Mouse (Mus musculus) hindbrain, embryonic 16.5 days (tissue): ENCODE measurements around the gene Cdcp1. TPM values are rescaled to one million over a fixed set of nuclear protein-coding genes. Genes with fewer than 3 reads are reported as not detected.

Source experiments
- ATAC-seq: fragments of 200-750 bp; cut with Nextera tagmentation; 2 replicates; pipeline ENCODE4 v1.8.0; 2017; ENCODE audit warnings: moderate TSS enrichment, moderate library complexity
- H3K27ac ChIP-seq: fragments of 300-500 bp; sonication (generic); 2 replicates; pipeline ENCODE4 v1.5.1; 2014; ENCODE audit warnings: low read depth, mild to moderate bottlenecking, control low read depth, low read length, moderate library complexity
- H3K27me3 ChIP-seq: fragments of 300-500 bp; sonication (generic); replicated peaks from 2 replicates; pipeline ENCODE4 v1.6.1; 2014; ENCODE audit warnings: low read length; ENCODE audit not compliant: control insufficient read depth, insufficient read depth
- H3K36me3 ChIP-seq: fragments of 300-500 bp; sonication (generic); 2 replicates; pipeline ENCODE4 v1.6.1; 2014; ENCODE audit warnings: mild to moderate bottlenecking, low read length, moderate library complexity, mixed read lengths; ENCODE audit not compliant: control insufficient read depth, insufficient read depth
- H3K4me1 ChIP-seq: fragments of 300-500 bp; sonication (generic); 2 replicates; pipeline ENCODE4 v1.6.1; 2014; ENCODE audit warnings: low read depth, low read length; ENCODE audit not compliant: control insufficient read depth, insufficient read depth
- H3K4me2 ChIP-seq: fragments of 300-500 bp; sonication (generic); 2 replicates; pipeline ENCODE4 v1.6.1; 2014; ENCODE audit warnings: mild to moderate bottlenecking, low read length, control low read depth, moderate library complexity
- H3K4me3 ChIP-seq: fragments of 300-500 bp; sonication (generic); 2 replicates; pipeline ENCODE4 v1.5.1; 2014; ENCODE audit warnings: mild to moderate bottlenecking, low read length, control low read depth, moderate library complexity
- H3K9ac ChIP-seq: fragments of 300-500 bp; sonication (generic); 2 replicates; pipeline ENCODE4 v1.6.1; 2014; ENCODE audit warnings: low read depth, mild to moderate bottlenecking, control low read depth, low read length, moderate library complexity
- H3K9me3 ChIP-seq: fragments of 300-500 bp; sonication (generic); 2 replicates; pipeline ENCODE4 v1.6.1; 2014; ENCODE audit warnings: mild to moderate bottlenecking, low read length, moderate library complexity; ENCODE audit not compliant: control insufficient read depth
- WGBS: fragments of 180-500 bp; shearing (Covaris S2); extraction: QIAGEN DNeasy Blood & Tissue Kit; methylation state at CpG from one replicate; pipeline ENCODE4 v1.1.7; 2014; 5-methylcytosine and 5-hydroxymethylcytosine counted together
- polyA plus RNA-seq: library from polyadenylated mRNA; unstranded; fragments of >200 nt; fragmentation: Nextera tagmentation; extraction: Ambion mirVana; gene quantifications from 2 replicates; pipeline ENCODE4 v1.2.1, GENCODE M21; 2015

The Cdcp1 gene
- polyA plus RNA-seq, 1 experiment from 2014 or later: 0.24 TPM

GRCm38 (mm10) chr9:123241191-123241590 lies 25.4 kb upstream of the Cdcp1 start:
- no peak overlapping the region for H3K27ac ChIP-seq
- no peak overlapping the region for H3K9ac ChIP-seq
- H3K27me3 ChIP-seq: no peaks in the 10 kb centered on the region
- H3K36me3 ChIP-seq: no peaks in the 10 kb centered on the region
- no peaks in the 10 kb centered on the region for H3K9me3 ChIP-seq
- peaks cover 2% of the 10 kb centered on the region for H3K4me1 ChIP-seq
- no peak overlapping the region for H3K4me3 ChIP-seq
- no peak for ATAC-seq
- H3K4me2 ChIP-seq: no peak overlapping the region
- WGBS: 97% methylated on average over 5 of the region's 5 CpGs

GRCm38 (mm10) chr9:123240751-123241150 lies 24.9 kb upstream of the Cdcp1 start:
- peaks cover 2% of the 10 kb centered on the region for H3K4me1 ChIP-seq
- H3K27ac ChIP-seq: no peak overlapping the region
- no peak for ATAC-seq
- H3K4me3 ChIP-seq: no peak overlapping the region
- 93% methylated on average over 2 of the region's 2 CpGs for WGBS
- no peaks in the 10 kb centered on the region for H3K27me3 ChIP-seq
- H3K4me2 ChIP-seq: no peak overlapping the region
- no peaks in the 10 kb centered on the region for H3K9me3 ChIP-seq
- H3K9ac ChIP-seq: no peak overlapping the region
- H3K36me3 ChIP-seq: no peaks in the 10 kb centered on the region

GRCm38 (mm10) chr9:123240271-123240670 lies 24.4 kb upstream of the Cdcp1 start:
- no peaks in the 10 kb centered on the region for H3K27me3 ChIP-seq
- WGBS: 98% methylated on average over 5 of the region's 5 CpGs
- H3K4me2 ChIP-seq: no peak overlapping the region
- H3K27ac ChIP-seq: no peak overlapping the region
- ATAC-seq: no peak
- no peaks in the 10 kb centered on the region for H3K9me3 ChIP-seq
- no peaks in the 10 kb centered on the region for H3K36me3 ChIP-seq
- H3K4me3 ChIP-seq: no peak overlapping the region
- H3K4me1 ChIP-seq: peaks cover 2% of the 10 kb centered on the region
- H3K9ac ChIP-seq: no peak overlapping the region

DNA sequence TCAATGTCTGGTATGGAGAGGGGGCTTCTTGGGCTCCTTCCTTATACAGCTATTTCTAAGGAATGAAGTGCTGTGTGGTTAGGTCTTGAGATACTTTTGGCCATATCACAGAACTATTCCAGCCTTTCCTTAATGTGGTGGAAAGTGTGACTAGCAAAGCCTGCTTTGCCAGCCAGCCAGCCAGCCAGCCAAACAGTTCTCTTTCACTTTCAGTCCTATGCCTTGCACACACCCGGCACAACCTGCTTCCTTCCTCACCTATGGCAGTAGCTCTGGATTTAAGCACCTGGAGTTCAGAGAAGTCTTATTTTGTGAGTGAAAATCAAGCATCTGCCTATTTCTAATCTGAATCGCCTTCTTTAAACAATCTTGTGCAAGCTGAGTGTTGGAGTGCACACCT lies 23.8 kb upstream of the Cdcp1 start:
- Histone ChIP-seq H3K9ac (no peak overlapping the region), H3K36me3 (no peaks in the 10 kb centered on the region), H3K4me2 (no peak overlapping the region), H3K9me3 (no peaks in the 10 kb centered on the region), H3K4me3 (no peak overlapping the region), H3K27me3 (no peaks in the 10 kb centered on the region), H3K27ac (no peak overlapping the region), H3K4me1 (peaks cover 2% of the 10 kb centered on the region)
- 81% methylated on average over 2 of the region's 2 CpGs for WGBS
- no peak for ATAC-seq

GRCm38 (mm10) chr9:123238256-123239045 lies 22.6 kb upstream of the Cdcp1 start:
- no peak overlapping the region for H3K4me2 ChIP-seq
- no peaks in the 10 kb centered on the region for H3K27me3 ChIP-seq
- H3K4me3 ChIP-seq: no peak overlapping the region
- no peak for ATAC-seq
- H3K9me3 ChIP-seq: no peaks in the 10 kb centered on the region
- H3K36me3 ChIP-seq: no peaks in the 10 kb centered on the region
- H3K4me1 ChIP-seq: peaks cover 2% of the 10 kb centered on the region
- WGBS: 37% methylated on average over 4 of the region's 4 CpGs
- no peak overlapping the region for H3K9ac ChIP-seq
- no peak overlapping the region for H3K27ac ChIP-seq

DNA sequence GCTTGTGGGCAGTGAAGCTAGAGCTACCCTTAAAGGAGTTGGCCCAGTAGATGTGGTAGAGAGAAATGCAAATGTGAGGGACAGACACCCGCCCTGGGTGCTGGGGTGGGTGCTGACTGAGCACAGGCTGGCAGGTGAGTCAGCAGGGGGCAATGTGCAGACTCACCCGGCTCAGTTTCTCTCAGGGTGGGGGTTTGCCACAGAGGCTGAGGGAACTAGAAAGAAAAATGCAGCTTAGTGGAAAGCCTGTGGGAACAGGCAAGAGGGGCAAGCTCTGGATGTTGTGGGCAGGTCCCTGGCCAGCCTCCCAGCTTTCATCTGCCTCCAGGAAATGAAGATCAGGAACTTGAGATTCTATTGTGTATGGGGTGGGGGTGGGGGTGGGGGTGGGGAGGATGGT lies 21.9 kb upstream of the Cdcp1 start:
- no peaks in the 10 kb centered on the region for H3K36me3 ChIP-seq
- H3K27me3 ChIP-seq: no peaks in the 10 kb centered on the region
- H3K4me1 ChIP-seq: peaks cover 2% of the 10 kb centered on the region
- no peak overlapping the region for H3K4me3 ChIP-seq
- H3K9me3 ChIP-seq: no peaks in the 10 kb centered on the region
- H3K27ac ChIP-seq: no peak overlapping the region
- no peak overlapping the region for H3K9ac ChIP-seq
- no peak; the same call in 1 of the 2 replicates for ATAC-seq
- 37% methylated on average over 2 of the region's 2 CpGs for WGBS
- no peak overlapping the region for H3K4me2 ChIP-seq

GRCm38 (mm10) chr9:123235621-123236020 lies 19.8 kb upstream of the Cdcp1 start:
- H3K27me3 ChIP-seq: no peaks in the 10 kb centered on the region
- no peak overlapping the region for H3K4me3 ChIP-seq
- H3K36me3 ChIP-seq: no peaks in the 10 kb centered on the region
- no peak overlapping the region for H3K27ac ChIP-seq
- peaks cover 2% of the 10 kb centered on the region for H3K4me1 ChIP-seq
- ATAC-seq: no peak
- 57% methylated on average over 3 of the region's 3 CpGs for WGBS
- H3K9ac ChIP-seq: no peak overlapping the region
- no peak overlapping the region for H3K4me2 ChIP-seq
- no peaks in the 10 kb centered on the region for H3K9me3 ChIP-seq

- no peak overlapping the region for H3K9ac ChIP-seq
- H3K4me2 ChIP-seq: no peak overlapping the region
- 75% methylated on average over 4 of the region's 4 CpGs for WGBS
- no peak overlapping the region for H3K4me3 ChIP-seq
- no peaks in the 10 kb centered on the region for H3K27me3 ChIP-seq
- no peak overlapping the region for H3K27ac ChIP-seq
- ATAC-seq: no peak
- H3K9me3 ChIP-seq: no peaks in the 10 kb centered on the region
- no peaks in the 10 kb centered on the region for H3K36me3 ChIP-seq
- H3K4me1 ChIP-seq: no peaks in the 10 kb centered on the region
Observed at GRCm38 (mm10) chr9:123229826-123230225, 14.0 kb upstream of the Cdcp1 start.

DNA sequence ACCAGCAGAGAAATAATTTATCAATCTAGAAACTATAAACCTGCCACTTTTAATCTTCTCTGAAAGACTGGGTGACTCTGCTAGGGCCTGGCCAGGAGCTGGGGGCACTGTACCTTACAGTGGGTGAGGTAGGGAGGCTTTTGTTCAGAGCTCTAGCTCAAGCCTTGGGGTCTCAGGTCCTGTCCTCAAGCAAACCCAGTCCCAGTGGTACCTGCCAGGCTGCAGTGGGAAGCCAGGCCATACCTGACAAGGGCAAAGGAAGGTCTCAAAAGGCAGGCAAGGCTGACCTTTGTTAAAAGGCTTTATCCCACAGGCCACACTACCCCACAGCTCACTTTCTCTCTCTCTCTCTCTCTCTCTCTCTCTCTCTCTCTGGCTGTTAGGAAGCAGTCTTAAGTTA lies 12.8 kb upstream of the Cdcp1 start:
- no peaks in the 10 kb centered on the region for H3K4me1 ChIP-seq
- ATAC-seq: no peak

More for the DNA sequence above, 12.8 kb upstream of the Cdcp1 start:
- Histone ChIP-seq H3K9ac (no peak overlapping the region), H3K4me3 (no peak overlapping the region), H3K4me2 (no peak overlapping the region), H3K9me3 (no peaks in the 10 kb centered on the region), H3K36me3 (no peaks in the 10 kb centered on the region), H3K27ac (no peak overlapping the region), H3K27me3 (no peaks in the 10 kb centered on the region)
